Mouse (Mus musculus): ENCODE measurements at regions not wholly inside any gene's neighbourhood (a gene's known extent, or its start where the extent isn't known, plus 50 kb on each side); places are given as distances from the start of the nearest gene placed in this dataset.

GRCm38 (mm10) chr13:71747003-71747965 is 216.2 kb downstream of the Irx1 start:
- Histone ChIP-seq H3K36me3 (ENCODE audit: insufficient read depth, low read length) (no peaks in the 10 kb centered on the region), H3K9ac (replicated peaks; ENCODE audit: low read depth) (no peak overlapping the region), H3K4me2 (replicated peaks; ENCODE audit: low read depth, low read length) (no peak overlapping the region), H3K4me1 (ENCODE audit: insufficient read depth, low read depth, low read length) (no peaks in the 10 kb centered on the region), H3K9me3 (ENCODE audit: low read length) (no peaks in the 10 kb centered on the region), H3K27me3 (replicated peaks; ENCODE audit: insufficient read depth, low read length) (no peaks in the 10 kb centered on the region), H3K27ac (ENCODE audit: low read length) (no peak overlapping the region), H3K4me3 (ENCODE audit: low read depth, low read length) (no peak overlapping the region)
- ATAC-seq (no peak), DNase-seq (ENCODE audit: low spot score) (no peak)
- WGBS: 71% methylated on average over 11 of the region's 11 CpGs
- TF ChIP-seq CTCF (IDR thresholded peaks at IDR 0.05): no peak
- TF ChIP-seq EP300 (IDR thresholded peaks at IDR 0.05): no peak

GRCm38 (mm10) chr13:71746534-71746933 is 217.0 kb downstream of the Irx1 start:
- no peak overlapping the region for H3K4me3 ChIP-seq (ENCODE audit: low read depth, low read length)
- H3K9ac ChIP-seq (replicated peaks; ENCODE audit: low read depth): no peak overlapping the region
- no peak for ATAC-seq
- no peak for DNase-seq (ENCODE audit: low spot score)
- H3K9me3 ChIP-seq (ENCODE audit: low read length): no peaks in the 10 kb centered on the region
- H3K36me3 ChIP-seq (ENCODE audit: insufficient read depth, low read length): no peaks in the 10 kb centered on the region
- no peaks in the 10 kb centered on the region for H3K4me1 ChIP-seq (ENCODE audit: insufficient read depth, low read depth, low read length)
- TF ChIP-seq CTCF (IDR thresholded peaks at IDR 0.05) (no peak), EP300 (IDR thresholded peaks at IDR 0.05) (no peak)
- no peak overlapping the region for H3K27ac ChIP-seq (ENCODE audit: low read length)
- H3K27me3 ChIP-seq (replicated peaks; ENCODE audit: insufficient read depth, low read length): no peaks in the 10 kb centered on the region
- no peak overlapping the region for H3K4me2 ChIP-seq (replicated peaks; ENCODE audit: low read depth, low read length)
- 41% methylated on average over 3 of the region's 3 CpGs for WGBS

- no peak overlapping the region for H3K27ac ChIP-seq (ENCODE audit: low read length)
- DNase-seq (ENCODE audit: low spot score): peak; percentile 56
- H3K4me2 ChIP-seq (replicated peaks; ENCODE audit: low read depth, low read length): no peak overlapping the region
- H3K9ac ChIP-seq (replicated peaks; ENCODE audit: low read depth): no peak overlapping the region
- 48% methylated on average over 8 of the region's 8 CpGs for WGBS
- no peak for TF ChIP-seq EP300 (IDR thresholded peaks at IDR 0.05)
- TF ChIP-seq CTCF (IDR thresholded peaks at IDR 0.05): no peak
- no peaks in the 10 kb centered on the region for H3K4me1 ChIP-seq (ENCODE audit: insufficient read depth, low read depth, low read length)
- no peak overlapping the region for H3K4me3 ChIP-seq (ENCODE audit: low read depth, low read length)
- H3K9me3 ChIP-seq (ENCODE audit: low read length): no peaks in the 10 kb centered on the region
- H3K27me3 ChIP-seq (replicated peaks; ENCODE audit: insufficient read depth, low read length): no peaks in the 10 kb centered on the region
- H3K36me3 ChIP-seq (ENCODE audit: insufficient read depth, low read length): no peaks in the 10 kb centered on the region
- peak; percentile 52 for ATAC-seq
Observed at GRCm38 (mm10) chr13:71736821-71737345, 226.6 kb downstream of the Irx1 start.

DNA sequence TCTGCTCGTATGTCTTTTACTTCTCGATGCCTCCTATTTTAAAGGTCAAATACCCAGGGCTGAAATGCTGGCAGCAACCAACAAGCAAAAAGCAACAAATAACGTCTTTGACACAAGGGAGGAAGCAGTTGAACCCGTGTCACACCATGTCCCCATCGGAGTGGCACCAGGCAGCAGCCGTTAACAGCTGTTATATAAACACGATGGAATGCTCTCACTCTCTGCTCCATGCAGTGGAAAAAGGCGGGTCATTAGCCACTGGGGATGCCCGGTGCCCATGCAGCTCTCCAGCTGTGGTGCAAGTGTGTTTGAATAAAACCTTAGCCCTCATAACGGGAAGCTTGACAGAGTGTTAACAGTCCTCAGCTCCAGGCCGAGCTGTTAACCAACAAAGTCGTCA is 229.3 kb downstream of the Irx1 start:
- H3K27ac ChIP-seq (ENCODE audit: low read length): no peak overlapping the region
- TF ChIP-seq EP300 (IDR thresholded peaks at IDR 0.05) (no peak), CTCF (IDR thresholded peaks at IDR 0.05) (no peak)
- H3K9me3 ChIP-seq (ENCODE audit: low read length): no peaks in the 10 kb centered on the region
- H3K9ac ChIP-seq (replicated peaks; ENCODE audit: low read depth): no peak overlapping the region
- H3K4me1 ChIP-seq (ENCODE audit: insufficient read depth, low read depth, low read length): no peaks in the 10 kb centered on the region
- H3K4me2 ChIP-seq (replicated peaks; ENCODE audit: low read depth, low read length): no peak overlapping the region
- WGBS: 17% methylated on average over 12 of the region's 12 CpGs
- no peak overlapping the region for H3K4me3 ChIP-seq (ENCODE audit: low read depth, low read length)
- peak; percentile 63 for DNase-seq (ENCODE audit: low spot score)
- H3K27me3 ChIP-seq (replicated peaks; ENCODE audit: insufficient read depth, low read length): no peaks in the 10 kb centered on the region
- no peaks in the 10 kb centered on the region for H3K36me3 ChIP-seq (ENCODE audit: insufficient read depth, low read length)
- ATAC-seq: peak; percentile 83

GRCm38 (mm10) chr13:71733360-71733759 is 230.2 kb downstream of the Irx1 start:
- no peak for ATAC-seq
- WGBS: 89% methylated on average over 5 of the region's 5 CpGs
- DNase-seq (ENCODE audit: low spot score): no peak
- TF ChIP-seq EP300 (IDR thresholded peaks at IDR 0.05) (no peak), CTCF (IDR thresholded peaks at IDR 0.05) (no peak)
- 0 out of 2 replicates have a peak overlapping the region, but pooled peaks have one; percentile 15 for H3K27ac ChIP-seq (ENCODE audit: low read length)
- H3K4me2 ChIP-seq (replicated peaks; ENCODE audit: low read depth, low read length): no peak overlapping the region
- H3K9me3 ChIP-seq (ENCODE audit: low read length): no peaks in the 10 kb centered on the region
- H3K4me1 ChIP-seq (ENCODE audit: insufficient read depth, low read depth, low read length): no peaks in the 10 kb centered on the region
- H3K27me3 ChIP-seq (replicated peaks; ENCODE audit: insufficient read depth, low read length): no peaks in the 10 kb centered on the region
- H3K9ac ChIP-seq (replicated peaks; ENCODE audit: low read depth): no peak overlapping the region
- no peak overlapping the region for H3K4me3 ChIP-seq (ENCODE audit: low read depth, low read length)
- no peaks in the 10 kb centered on the region for H3K36me3 ChIP-seq (ENCODE audit: insufficient read depth, low read length)

- Histone ChIP-seq H3K4me2 (replicated peaks; ENCODE audit: low read depth, low read length) (no peak overlapping the region), H3K9ac (replicated peaks; ENCODE audit: low read depth) (no peak overlapping the region), H3K27me3 (replicated peaks; ENCODE audit: insufficient read depth, low read length) (no peaks in the 10 kb centered on the region), H3K4me1 (ENCODE audit: insufficient read depth, low read depth, low read length) (no peaks in the 10 kb centered on the region), H3K36me3 (ENCODE audit: insufficient read depth, low read length) (no peaks in the 10 kb centered on the region), H3K27ac (ENCODE audit: low read length) (no peak overlapping the region), H3K9me3 (ENCODE audit: low read length) (no peaks in the 10 kb centered on the region), H3K4me3 (ENCODE audit: low read depth, low read length) (no peak overlapping the region)
- ATAC-seq: no peak
- TF ChIP-seq CTCF (IDR thresholded peaks at IDR 0.05): no peak
- TF ChIP-seq EP300 (IDR thresholded peaks at IDR 0.05): no peak
- DNase-seq (ENCODE audit: low spot score): no peak
- 67% methylated on average over 1 of the region's 1 CpGs for WGBS
Observed at GRCm38 (mm10) chr13:71732903-71733302, 230.6 kb downstream of the Irx1 start.
